Mouse (Mus musculus): ENCODE measurements around the gene Serhl. TPM values are rescaled to one million over a fixed set of nuclear protein-coding genes. Genes with fewer than 3 reads are reported as not detected.

The Serhl gene
- total RNA-seq, 2 experiments from 2014 or later, result 9.0 to 9.4 TPM

- no peak for DNase-seq (ENCODE audit: low spot score in 2 of 2)
Measured at GRCm38 (mm10) chr15:83083530-83083929, 5.8 kb upstream of the Serhl start.

GRCm38 (mm10) chr15:83084022-83084640 lies 5.2 kb upstream of the Serhl start:
- DNase-seq (ENCODE audit: low spot score in 2 of 2), result peak in 1 of 2 experiments; percentile 15

DNA sequence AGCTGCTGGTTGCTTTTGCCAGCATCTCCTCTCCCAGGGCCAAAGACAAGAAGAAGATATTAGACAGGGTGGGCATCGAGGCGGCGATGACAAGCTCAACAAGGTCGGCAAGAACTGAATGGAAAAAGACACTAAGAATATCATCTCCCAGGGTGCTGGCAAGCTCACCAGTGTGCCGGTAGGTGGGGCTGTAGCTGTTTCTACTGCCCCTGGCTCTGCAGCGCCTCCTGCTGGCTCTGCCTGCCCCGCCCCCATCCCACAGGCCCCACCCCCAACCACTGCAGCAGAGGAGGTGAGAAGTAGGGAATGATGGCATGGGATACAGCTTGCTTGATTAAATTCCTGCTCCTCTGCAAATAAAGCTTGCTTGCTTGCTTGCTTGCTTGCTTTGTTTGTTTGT lies 3.4 kb upstream of the Serhl start:
- peak; percentile 29 to 39 for DNase-seq (ENCODE audit: low spot score in 2 of 2)

DNA sequence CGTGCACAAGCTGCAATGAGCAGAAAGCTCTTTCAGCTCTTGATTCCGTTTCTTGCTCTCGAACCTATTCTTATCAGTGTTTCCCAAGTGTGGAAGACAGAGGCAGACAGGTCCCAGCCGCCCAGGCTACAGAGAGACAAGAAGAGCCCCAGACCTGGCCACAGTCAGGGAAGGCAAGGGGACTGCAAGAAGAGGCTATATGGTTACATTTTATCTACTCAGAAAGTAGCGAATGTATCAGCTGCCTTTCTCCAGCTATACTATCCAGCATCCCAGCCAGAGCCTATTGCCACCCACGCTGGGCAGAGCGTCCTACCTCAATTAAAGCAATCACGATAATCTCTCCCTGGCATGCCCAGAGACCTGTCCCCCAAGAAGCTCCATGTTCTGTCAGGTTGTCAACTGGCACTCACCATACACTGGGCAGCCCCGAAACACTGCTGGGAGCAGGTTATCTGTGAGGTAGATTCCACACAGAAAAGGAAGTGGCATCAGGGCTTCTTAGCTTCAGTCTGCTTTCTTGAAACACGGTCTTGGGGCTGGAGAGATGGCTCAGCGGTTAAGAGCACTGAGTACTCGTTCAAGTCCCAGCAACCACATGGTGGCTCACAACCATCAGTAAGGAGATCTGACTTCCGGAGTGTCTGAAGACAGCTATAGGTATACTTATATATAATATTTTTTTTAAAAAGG lies 2.5 kb upstream of the Serhl start:
- DNase-seq (ENCODE audit: low spot score in 2 of 2), result no peak

GRCm38 (mm10) chr15:83088495-83089428 lies 544 bp upstream of the Serhl start:
- no peak for DNase-seq (ENCODE audit: low spot score in 2 of 2)

- no peak for DNase-seq (ENCODE audit: low spot score in 2 of 2)
Measured at GRCm38 (mm10) chr15:83090874-83091273, 1.6 kb downstream of the Serhl start.

DNA sequence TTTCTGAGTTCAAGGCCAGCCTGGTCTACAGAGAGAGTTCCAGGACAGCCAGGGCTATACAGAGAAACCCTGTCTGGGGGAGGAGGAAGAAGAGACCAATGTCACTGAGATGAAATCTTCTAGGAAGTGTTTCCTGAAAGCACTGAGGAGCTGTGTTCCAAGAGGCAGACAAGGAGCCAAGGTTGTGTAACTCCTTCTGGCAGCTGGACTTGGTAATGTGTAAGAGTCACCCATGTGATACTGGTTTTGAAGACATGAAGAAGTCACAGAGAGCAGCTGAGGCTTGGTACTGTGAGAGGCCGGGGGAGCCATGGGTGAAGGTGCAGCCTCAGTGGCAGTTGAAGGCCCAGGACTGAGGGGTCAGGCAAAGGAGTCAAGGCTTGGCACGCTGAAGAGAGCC lies 4.4 kb downstream of the Serhl start:
- no peak for DNase-seq (ENCODE audit: low spot score in 2 of 2)

- no peak for DNase-seq (ENCODE audit: low spot score in 2 of 2)
Measured at GRCm38 (mm10) chr15:83095950-83096349, 6.6 kb downstream of the Serhl start.

DNA sequence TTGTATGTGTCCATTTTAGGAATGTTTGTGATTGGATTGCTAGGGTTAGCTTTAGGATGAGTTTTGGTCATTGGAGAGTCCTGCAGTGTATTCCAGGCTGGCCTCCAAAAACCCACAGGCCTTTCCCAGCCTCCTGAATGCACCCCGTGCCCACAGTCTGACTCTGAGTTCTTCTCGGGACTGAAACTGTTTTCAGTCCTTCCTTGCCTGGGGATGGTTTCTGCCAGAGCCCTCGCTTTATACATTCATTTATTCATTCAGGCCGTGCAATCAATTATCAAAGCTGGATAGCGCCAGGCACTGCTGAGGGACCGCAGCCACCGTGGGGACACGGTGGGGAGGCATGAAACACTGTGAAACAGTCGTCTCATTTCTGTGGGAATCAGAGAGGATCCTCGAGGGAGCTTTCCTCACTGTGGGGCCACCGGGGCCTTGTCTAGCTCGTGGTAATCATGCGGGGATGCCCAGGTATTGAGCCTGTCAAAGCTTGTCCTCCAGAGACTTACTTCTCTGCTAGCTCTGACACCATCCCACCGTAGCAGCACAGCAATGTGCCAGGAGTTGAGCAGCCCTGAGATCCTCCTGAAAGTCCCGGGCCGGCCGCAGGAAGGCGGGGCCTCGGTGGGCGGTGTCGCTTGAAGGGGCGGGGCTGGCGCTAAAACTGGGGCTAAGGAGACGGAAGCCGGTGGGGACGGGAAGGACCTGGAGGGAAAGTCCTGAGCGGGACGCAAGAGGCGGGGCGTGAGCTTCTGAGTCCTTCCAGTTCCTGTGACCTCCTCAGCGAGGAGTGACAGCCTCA lies 10.4 kb downstream of the Serhl start:
- DNase-seq (ENCODE audit: low spot score in 2 of 2), result peak; percentile 47 to 58

DNA sequence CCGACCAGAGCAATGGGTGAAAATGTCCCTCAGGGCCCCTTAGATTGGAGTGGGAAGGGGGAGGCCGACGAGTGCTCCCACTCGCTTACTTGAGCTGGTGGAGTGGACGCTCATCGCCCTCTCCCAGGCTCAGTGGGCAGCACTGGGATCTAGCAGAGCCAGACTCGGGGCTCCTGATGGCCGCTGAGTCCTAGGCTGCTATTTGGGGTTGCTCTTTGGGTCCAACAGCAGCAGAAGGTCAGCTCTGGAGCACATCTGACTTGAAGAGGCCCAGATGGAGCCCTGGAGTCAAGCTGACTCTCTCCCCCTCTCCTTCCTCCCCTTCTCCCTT lies 11.0 kb downstream of the Serhl start:
- no peak for DNase-seq (ENCODE audit: low spot score in 2 of 2)

DNA sequence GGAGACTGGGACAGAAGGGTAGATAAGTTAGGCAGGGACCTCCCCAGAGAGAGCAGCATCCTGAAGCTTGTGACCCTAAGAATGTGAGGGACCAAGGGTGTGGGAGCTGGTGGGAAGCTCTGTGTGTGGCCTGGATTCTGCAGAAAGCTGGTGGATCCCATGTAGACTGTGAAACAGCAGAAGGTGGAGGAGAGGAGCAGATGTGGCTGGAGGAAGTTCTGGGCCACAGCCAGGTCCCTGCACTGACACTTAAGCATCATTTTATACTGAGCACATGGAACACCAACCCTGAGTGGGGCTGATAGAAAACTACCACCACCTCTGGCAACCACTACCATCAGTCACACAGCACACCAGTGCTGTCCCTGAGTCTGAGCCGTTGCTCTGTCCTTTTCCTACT lies 13.8 kb downstream of the Serhl start:
- peak; percentile 37 to 62 for DNase-seq (ENCODE audit: low spot score in 2 of 2)

- DNase-seq (ENCODE audit: low spot score in 2 of 2), result no peak
Measured at GRCm38 (mm10) chr15:83106426-83106825, 17.1 kb downstream of the Serhl start.

DNA sequence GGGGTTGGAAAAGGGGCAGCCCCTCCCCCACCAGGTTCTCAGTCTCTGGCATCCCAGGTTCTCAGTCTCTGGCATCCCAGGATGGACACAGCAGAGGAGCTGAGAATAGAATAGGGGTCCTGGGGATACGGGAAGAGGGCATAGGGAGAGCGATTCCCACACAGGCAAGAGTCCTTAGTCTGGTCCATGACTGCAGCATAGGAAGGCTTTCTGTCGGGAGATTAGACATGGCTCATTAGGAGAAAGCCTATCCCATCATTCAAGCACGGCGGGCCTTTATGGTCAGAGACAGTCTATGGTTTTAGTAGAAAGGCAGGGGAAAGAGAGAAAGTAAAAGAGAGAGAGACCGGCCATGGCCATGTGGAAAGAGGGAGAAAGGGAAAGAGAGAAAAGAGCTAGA lies 18.5 kb downstream of the Serhl start:
- DNase-seq (ENCODE audit: low spot score in 2 of 2), result no peak

- no peak for DNase-seq (ENCODE audit: low spot score in 2 of 2)
Measured at GRCm38 (mm10) chr15:83111290-83111689, 22.0 kb downstream of the Serhl start.

- no peak for DNase-seq (ENCODE audit: low spot score in 2 of 2)
Measured at GRCm38 (mm10) chr15:83111874-83112273, 22.6 kb downstream of the Serhl start.

DNA sequence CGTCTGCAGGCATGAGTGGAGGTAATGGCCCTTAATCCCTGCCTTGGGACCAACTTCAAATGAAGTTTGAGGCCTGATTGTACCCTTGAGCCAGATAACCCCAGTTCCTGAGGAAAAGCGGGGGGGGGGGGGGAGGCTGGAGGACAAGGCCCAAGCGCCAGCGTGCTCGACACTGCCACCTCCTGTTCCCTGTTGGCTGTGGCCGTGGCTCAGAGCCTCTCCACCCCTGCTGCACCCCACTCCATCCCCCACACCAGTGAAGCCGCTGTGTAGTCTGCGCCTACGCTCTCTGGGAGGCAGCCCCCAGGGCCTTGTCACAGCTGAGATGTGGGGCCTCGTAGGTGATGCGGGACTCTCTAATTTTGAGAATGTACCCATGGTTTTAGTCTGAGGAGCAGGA lies 23.6 kb downstream of the Serhl start:
- peak; percentile 71 to 76 for DNase-seq (ENCODE audit: low spot score in 2 of 2)

DNA sequence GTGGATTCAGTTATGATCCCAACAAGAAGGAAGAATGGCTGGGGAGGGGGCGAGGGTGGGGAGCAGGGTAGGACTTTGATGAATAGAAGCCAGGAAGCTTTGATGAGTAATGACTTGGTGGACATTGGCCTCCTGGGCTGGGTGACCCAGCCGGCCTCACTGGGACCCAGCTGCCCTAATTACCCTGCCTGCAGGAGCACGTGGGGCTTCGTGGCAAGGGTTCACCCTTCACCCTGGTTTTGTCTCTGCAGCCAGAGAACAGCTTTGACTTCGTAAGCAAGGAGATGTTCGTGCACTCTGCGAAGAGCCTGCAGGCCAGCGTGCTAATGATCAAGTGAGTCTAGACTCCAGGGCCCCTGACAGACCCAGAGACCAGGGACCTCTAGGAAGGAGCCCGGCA lies 24.8 kb downstream of the Serhl start:
- DNase-seq (ENCODE audit: low spot score in 2 of 2), result no peak

- DNase-seq (ENCODE audit: low spot score in 2 of 2), result no peak
Measured at GRCm38 (mm10) chr15:83115071-83115470, 25.8 kb downstream of the Serhl start.

DNA sequence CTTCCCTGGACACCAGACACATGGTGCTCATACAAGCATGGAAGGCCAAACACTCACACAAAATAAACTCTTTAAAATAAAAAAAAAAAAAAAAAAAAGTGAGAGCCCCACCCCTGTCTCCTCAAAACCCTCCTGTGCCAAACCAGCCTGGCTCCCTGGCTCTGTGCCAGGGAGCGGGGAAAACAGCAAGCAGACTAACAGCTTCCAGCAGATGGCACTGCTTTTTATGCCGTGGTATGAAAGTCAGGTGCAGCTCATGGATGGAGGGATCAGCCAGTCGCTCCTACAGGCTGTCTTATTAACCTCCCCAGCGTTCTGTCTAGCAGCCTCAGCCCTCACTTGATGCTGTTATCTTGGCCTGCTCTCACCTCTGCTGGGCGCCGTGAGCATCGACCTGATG lies 29.1 kb downstream of the Serhl start:
- peak; percentile 47 to 57 for DNase-seq (ENCODE audit: low spot score in 2 of 2)

DNA sequence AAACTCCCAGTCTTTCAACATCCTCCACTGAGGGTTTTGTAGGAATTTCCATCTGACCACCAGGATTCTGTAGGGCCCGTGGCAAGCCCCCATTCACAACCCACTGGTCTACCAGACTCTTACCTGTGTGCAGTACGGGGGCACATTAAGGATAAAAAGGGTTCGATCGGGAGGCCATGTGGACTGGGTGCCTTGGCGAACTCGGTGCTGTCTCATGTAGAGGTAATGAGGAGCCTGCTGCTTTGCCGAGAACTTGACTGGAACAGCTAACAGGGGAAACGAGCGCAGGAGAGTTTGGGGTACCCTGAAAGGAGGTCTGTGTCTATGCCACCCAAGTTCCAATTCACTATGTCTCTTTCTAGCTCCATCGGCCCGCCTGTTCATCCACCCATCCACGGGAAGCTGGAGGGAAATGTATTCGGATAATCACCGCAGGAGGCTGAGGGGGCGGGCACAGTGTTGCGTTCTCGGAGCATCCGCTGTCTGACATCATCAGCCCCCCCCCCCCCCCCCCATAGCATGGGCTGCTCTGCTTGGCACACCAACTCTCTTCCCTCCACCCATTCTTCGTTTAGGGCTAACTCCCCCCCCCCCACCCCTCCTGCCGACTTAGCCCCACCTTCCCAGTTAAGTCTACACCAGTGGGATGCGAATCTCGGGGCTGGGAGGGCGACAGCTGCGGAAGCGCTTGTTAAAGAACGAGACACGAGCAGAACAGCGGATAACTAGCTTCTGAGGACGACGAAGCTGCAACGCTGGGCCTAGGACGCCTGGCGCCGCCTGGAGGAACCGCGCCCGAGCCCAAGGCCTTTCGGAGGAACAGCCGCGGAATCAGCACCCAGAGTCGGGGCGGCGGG lies 32.6 kb downstream of the Serhl start:
- DNase-seq (ENCODE audit: low spot score in 2 of 2), result peak; percentile 66 to 71

Data from left cerebral cortex, adult 18-20 months (tissue).